Mouse (Mus musculus) cerebellum, postnatal 25 days (tissue): ENCODE measurements at regions not wholly inside any gene's neighbourhood (a gene's known extent, or its start where the extent isn't known, plus 50 kb on each side); places are given as distances from the start of the nearest gene placed in this dataset.

ENCODE experiments used
- DNase-seq, 2 experiments: peaks; one replicate each; pipeline ENCODE4 v3.0.0; 2021; ENCODE audit warnings: mixed read lengths in 2 of 2

GRCm38 (mm10) chr13:83035962-83036361 is 467.9 kb upstream of the Mef2c start:
- no peak for DNase-seq

DNA sequence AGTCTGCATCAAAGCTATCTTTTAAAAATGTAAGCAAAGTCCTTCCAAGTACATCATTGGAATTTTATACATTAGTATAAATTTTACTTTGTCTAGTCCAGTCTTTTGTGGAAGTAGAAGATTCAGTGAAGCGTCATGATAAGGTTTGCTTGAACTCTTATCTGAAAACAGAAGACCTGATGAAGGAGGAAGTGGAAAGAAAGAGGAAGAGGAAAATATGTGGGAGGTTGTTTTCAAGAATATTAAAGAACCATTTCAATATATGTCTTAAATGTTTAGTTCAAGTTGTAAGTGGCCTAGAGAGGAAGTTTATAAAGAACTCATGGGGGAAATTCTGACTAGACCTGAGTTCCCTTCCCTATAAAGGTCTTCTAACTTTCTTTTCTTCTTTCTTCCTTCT is 462.3 kb upstream of the Mef2c start:
- DNase-seq: no peak

DNA sequence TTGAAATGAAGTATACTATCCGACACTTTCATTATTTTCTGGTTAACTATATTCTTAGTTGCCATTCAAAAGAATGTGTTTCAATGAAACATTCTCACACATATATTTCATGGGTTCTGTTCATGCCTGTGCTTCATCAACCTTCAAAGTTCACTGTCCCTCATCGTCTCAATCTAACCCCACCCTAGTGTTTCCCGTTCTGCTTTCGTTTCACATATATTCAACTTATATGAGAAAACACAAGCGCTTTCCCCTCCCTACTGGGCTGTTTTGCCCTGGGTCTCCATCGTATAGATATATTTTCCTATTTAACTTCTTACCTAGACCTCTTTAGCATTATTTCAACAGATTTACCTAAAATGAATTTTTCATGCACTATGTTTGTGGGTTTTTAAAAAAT is 458.3 kb upstream of the Mef2c start:
- no peak for DNase-seq

DNA sequence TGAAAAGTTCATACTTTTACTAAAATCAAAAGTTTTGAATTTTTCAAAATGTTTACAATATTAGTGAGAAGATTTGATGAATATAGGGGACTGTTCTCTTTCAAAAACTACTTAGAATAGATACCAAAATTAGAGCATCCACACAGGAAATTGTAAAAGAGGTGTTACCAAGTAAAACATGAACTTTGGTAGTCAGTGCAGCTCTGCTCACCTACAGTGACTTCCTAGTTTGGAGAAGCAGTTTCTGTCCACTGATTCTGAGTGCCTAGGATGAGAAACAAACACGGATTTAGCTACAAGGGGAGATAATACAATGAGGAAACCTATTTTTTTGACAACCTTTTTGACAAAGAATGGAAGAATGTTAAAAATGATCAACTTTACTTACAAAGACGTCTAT is 457.9 kb upstream of the Mef2c start:
- no peak for DNase-seq

- no peak for DNase-seq
These were observed 457.2 kb upstream of the Mef2c start for GRCm38 (mm10) chr13:83046571-83047123.

GRCm38 (mm10) chr13:83055865-83056264 is 448.0 kb upstream of the Mef2c start:
- no peak for DNase-seq

GRCm38 (mm10) chr13:83056415-83056814 is 447.4 kb upstream of the Mef2c start:
- DNase-seq: no peak

DNA sequence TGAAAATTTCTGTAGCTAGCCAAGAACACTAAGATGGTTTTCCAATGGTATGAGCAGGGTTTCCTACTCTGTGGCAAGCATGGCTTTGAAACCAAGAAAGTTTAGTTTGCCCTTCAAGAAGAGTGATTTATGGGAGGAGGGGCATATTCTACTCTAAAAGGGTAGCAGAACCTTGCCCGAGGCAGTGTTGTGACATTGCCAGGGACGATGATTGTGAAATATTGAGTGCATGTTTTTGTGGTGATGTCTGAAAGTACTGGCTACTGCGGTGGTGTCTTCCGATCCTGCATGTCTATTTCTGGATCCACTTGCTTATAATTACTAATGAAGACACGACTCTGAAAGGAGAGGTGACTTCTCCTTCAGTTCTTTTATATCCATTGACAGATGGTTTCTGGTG is 439.1 kb upstream of the Mef2c start:
- DNase-seq: no peak

DNA sequence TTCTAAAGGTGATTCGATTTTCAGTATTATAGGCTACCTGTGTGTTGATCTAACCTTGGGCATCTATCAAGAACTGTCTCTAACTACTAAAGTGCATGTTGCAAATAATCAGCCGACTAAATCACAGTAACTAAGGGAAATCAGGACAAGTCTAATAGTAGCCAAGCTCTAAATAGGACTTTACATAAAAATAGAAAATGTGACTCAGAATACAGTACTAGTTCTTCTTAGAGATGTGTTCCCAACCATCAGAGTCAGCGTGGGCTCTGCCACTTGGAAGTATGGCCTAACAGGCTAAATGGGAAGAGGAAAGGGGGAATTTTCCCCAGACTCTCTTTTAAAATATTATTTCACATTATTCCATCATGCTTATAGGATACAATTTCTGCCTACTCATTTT is 438.6 kb upstream of the Mef2c start:
- DNase-seq: no peak

DNA sequence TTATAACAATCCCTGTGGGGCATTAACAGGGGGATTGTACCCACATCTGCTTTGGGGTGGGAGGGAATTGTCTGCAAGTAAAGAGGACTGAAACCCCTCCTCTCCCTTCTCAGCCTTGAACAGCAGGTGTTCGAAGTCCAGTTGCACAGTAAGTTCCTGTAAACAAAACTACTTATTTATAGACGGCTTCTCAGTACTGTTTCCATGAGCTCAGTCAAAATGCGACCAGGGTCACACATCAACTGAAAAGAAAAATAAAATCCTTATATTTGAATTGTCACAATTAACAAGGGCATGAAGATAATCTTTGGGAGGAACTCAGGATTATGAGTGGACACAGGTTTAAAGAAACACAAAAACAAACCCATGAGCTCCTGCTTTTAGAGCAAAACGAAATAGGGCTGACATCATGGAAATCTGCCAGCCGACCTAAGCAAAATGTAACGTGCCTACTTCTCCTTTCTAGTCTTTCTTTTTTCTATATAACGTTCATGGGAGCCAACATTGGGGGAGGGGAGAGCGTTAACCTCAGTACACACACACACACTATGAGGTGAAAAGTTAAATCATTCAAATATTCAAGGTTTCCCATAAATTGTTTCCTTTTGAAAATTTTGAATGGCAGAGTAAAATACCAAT is 437.6 kb upstream of the Mef2c start:
- no peak for DNase-seq

DNA sequence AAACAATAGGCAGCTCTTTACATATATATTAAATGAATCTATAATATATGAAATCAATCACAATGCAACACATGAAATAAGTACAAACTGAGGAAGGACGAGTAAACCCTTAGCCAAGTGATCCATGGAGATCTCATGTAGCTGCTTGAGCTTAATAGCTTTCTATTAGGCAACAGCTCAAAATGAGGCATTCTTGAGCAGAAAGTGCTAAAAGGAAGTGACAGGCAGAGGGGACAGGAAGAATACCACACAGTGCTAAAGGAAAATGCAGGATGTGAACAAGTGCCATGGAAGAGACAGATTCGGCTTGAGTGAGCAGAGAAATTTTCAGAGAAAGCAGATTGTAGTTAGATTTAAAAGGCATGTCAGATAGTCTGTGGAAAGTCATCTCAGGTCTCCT is 436.3 kb upstream of the Mef2c start:
- no peak for DNase-seq

- DNase-seq: no peak
These were observed 435.2 kb upstream of the Mef2c start for GRCm38 (mm10) chr13:83068588-83068987.

- DNase-seq: no peak
These were observed 434.5 kb upstream of the Mef2c start for GRCm38 (mm10) chr13:83069293-83069692.

- no peak for DNase-seq
These were observed 431.8 kb upstream of the Mef2c start for GRCm38 (mm10) chr13:83072073-83072472.

- no peak for DNase-seq
These were observed 429.4 kb upstream of the Mef2c start for GRCm38 (mm10) chr13:83074219-83074965.

DNA sequence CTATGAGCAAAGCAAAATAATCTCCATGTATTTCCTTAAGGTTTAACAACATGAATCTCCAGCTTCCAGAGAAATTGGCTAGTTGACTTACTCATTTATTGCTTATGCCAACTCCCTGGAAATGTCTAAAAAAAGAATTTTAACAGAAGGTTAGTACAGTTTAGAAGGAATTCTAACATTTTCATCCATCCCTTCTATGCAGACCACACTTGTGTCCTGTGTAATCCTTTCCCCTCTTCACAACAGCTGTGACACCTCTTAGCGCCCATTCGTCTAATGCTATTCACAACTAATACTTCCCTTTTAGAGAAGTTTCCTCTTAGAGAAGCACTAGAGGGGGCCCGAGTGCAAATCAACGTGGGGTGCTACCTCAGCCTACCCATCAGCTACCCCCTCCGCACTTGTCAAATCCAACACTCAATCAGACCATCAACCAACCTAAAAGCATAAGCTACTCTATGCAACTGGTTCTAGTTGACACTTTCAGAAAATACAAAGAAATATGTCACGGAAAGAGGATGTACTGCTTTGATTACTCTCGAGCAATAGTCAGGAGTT is 428.4 kb upstream of the Mef2c start:
- no peak for DNase-seq

GRCm38 (mm10) chr13:83076611-83077010 is 427.2 kb upstream of the Mef2c start:
- no peak for DNase-seq

DNA sequence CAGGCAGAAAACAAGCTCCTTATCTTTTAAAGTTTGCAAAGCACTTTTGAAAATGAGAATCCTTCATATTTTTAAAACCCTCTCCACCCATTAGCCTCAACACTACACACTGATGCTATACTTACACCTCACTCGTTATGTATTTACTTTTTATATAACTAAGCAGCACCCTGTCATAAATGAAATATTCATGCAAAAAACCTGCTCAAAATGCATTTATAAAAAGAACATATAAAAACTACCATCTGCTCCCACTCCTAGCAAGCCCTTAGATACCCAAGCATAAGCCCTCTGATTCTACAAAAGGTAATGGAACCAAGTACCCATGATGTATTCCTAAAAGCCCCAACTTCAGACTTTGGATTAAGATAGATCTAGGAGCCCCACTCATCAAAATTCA is 426.7 kb upstream of the Mef2c start:
- DNase-seq: no peak

GRCm38 (mm10) chr13:83079291-83079690 is 424.5 kb upstream of the Mef2c start:
- no peak for DNase-seq

GRCm38 (mm10) chr13:83084948-83085347 is 418.9 kb upstream of the Mef2c start:
- no peak for DNase-seq

DNA sequence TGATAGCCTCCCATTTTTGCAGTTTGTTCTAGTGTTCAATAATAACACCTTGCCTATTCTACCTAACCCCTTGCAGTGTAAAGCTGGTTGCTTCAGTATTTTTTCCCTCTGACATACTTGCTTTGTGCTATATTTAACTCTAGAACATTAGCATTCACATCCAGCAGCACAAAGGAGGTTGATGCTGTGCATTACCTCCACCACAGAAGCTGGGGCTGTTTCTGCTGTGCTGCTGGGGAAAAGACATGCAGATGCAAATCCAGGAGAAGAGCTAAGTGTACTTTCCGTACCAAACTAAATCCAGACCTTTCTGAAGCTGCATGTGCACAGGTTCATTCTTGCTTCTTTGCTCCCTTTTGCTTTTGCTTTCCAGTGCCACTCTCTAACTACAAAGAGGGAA is 403.9 kb upstream of the Mef2c start:
- DNase-seq: no peak

GRCm38 (mm10) chr13:83110610-83111009 is 393.2 kb upstream of the Mef2c start:
- DNase-seq: no peak

GRCm38 (mm10) chr13:83111503-83111902 is 392.3 kb upstream of the Mef2c start:
- DNase-seq: peak; percentile 46 to 57

DNA sequence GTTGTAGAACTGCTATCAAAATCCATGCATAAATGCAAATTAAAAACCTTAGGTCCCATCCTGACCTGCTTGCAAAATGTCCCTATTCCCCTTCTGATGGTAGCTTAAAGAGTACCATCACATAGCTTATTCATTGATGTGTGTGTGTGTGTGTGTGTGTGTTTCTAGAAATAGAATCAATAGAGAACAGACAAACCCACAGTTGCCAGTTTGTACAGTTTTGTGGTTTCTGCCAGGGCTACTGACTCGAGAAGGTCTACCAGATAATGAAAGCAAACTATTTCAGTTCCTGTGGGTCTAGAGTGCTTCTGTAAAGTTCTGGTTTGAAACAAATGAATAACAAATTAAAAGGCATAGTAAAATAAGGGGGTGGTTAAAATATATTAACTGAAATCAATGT is 391.5 kb upstream of the Mef2c start:
- DNase-seq: peak in 1 of 2 experiments; percentile 12
